Mouse (Mus musculus) gonadal fat pad, adult 2 months (tissue): ENCODE measurements at regions not wholly inside any gene's neighbourhood (a gene's known extent, or its start where the extent isn't known, plus 50 kb on each side); places are given as distances from the start of the nearest gene placed in this dataset.

Source experiments
- DNase-seq: peaks from one replicate; pipeline ENCODE4 v3.0.0-alpha.2; 2012; ENCODE audit warnings: low read depth

GRCm38 (mm10) chr13:112001155-112002025 lies 192.6 kb upstream of the Map3k1 start:
- no peak for DNase-seq

- no peak for DNase-seq
These were observed 194.0 kb upstream of the Map3k1 start for GRCm38 (mm10) chr13:112002661-112003347.

GRCm38 (mm10) chr13:112003445-112003844 lies 194.7 kb upstream of the Map3k1 start:
- DNase-seq: no peak

GRCm38 (mm10) chr13:112004126-112004525 lies 195.3 kb upstream of the Map3k1 start:
- DNase-seq: no peak

- no peak for DNase-seq
These were observed 196.6 kb upstream of the Map3k1 start for GRCm38 (mm10) chr13:112005421-112005820.

GRCm38 (mm10) chr13:112008806-112009205 lies 200.0 kb upstream of the Map3k1 start:
- no peak for DNase-seq

GRCm38 (mm10) chr13:112009288-112009687 lies 200.5 kb upstream of the Map3k1 start:
- no peak for DNase-seq

- no peak for DNase-seq
These were observed 201.7 kb upstream of the Map3k1 start for GRCm38 (mm10) chr13:112010464-112010863.

GRCm38 (mm10) chr13:112012640-112013039 lies 203.8 kb upstream of the Map3k1 start:
- DNase-seq: no peak

GRCm38 (mm10) chr13:112015083-112015482 lies 206.3 kb upstream of the Map3k1 start:
- DNase-seq: no peak

- no peak for DNase-seq
These were observed 207.5 kb upstream of the Map3k1 start for GRCm38 (mm10) chr13:112016280-112016679.

GRCm38 (mm10) chr13:112018497-112019281 lies 209.9 kb upstream of the Map3k1 start:
- DNase-seq: no peak

- no peak for DNase-seq
These were observed 210.8 kb upstream of the Map3k1 start for GRCm38 (mm10) chr13:112019575-112019974.

GRCm38 (mm10) chr13:112023171-112023570 lies 214.4 kb upstream of the Map3k1 start:
- no peak for DNase-seq

GRCm38 (mm10) chr13:112024667-112025585 lies 216.1 kb upstream of the Map3k1 start:
- DNase-seq: no peak

- no peak for DNase-seq
These were observed 216.8 kb upstream of the Map3k1 start for GRCm38 (mm10) chr13:112025586-112025950.

- DNase-seq: no peak
These were observed 218.9 kb upstream of the Map3k1 start for GRCm38 (mm10) chr13:112027736-112028135.

- DNase-seq: no peak
These were observed 222.3 kb upstream of the Map3k1 start for GRCm38 (mm10) chr13:112031061-112031460.

GRCm38 (mm10) chr13:112031631-112032320 lies 223.0 kb upstream of the Map3k1 start:
- DNase-seq: no peak

GRCm38 (mm10) chr13:112037731-112038380 lies 229.1 kb upstream of the Map3k1 start:
- DNase-seq: no peak
